In the genomic region with DNA sequence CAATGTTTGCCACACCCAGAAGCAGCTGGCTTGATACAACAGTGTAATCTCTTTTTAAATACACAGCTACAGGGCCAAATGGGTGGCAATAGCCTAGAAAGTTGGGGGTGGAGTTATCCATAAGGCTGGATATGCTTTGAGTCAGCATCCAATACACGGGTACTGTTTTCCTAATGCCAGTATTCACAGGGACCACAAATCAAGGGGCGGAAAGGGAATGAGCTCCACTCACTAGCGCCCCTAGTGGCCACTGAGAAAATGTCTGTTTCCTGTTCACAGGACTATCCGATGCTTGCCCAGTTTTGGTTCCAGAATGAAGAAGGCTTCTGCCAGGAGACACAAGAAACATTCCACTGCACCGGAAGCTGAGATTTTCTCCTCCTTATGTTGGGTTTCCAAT, we compare ENCODE assay signal across 7 mouse cellular contexts. TPM values are rescaled to one million over a fixed set of nuclear protein-coding genes. Genes with fewer than 3 reads are reported as not detected.
DNase-seq lines count a peak whose midpoint lies in the region.

No protein-coding gene starts in this region.

- intact Hi-C loops in heart, postnatal 36 days (cut with DNase I) = no loop called here

- peak; percentile 38 for DNase-seq in right cerebral cortex, adult 18-20 months
- DNase-seq in right cerebral cortex, postnatal 25 days = no peak
- DNase-seq in adipocyte (ENCODE audit: low spot score) = peak; percentile 55
- peak; percentile 55 to 69 for DNase-seq in cerebellum, postnatal 4 days (ENCODE audit: low spot score in 2 of 2)
- DNase-seq in heart, postnatal 36 days = peak; percentile 70 to 75
- peak; percentile 82 for DNase-seq in lung, postnatal 10 days
- peak; percentile 57 to 80 for DNase-seq in spleen, postnatal 10 days (ENCODE audit: low spot score in 2 of 2)

RNA-seq across cellular contexts. Expression of gene Fbxl14, which starts 7.3 kb away (rescaled TPM):
- total RNA-seq in heart, postnatal 36 days (2021) = 10 to 100 TPM; 14.1 to 16.5 TPM

RNA-seq across cellular contexts. Expression of gene Adipor2, which starts 54.6 kb away (rescaled TPM):
- 10 to 100 TPM; 61.9 to 65.0 TPM for total RNA-seq in heart, postnatal 36 days (2021)
